25 mouse cellular contexts compared by ENCODE assay signal in genomic region chr12:82285018-82285417, GRCm38 (mm10).
A peak's percentile ranks its signal among the peaks of the same experiment; 100 is the strongest.
DNase-seq lines count a peak whose midpoint lies in the region; ATAC-seq and TF ChIP-seq lines count a peak whose summit lies in the region.
"Had no signal": no experiment of that assay in that cellular context is flagged by ENCODE, and none has a peak within 500 bp of the region (broad histone marks: within the 10 kb centered on the region; RNA-seq: fewer than 3 reads in every experiment).

No protein-coding gene starts in this region.

- H3K9me3 ChIP-seq in heart, embryonic 13.5 days, result no peaks in the 10 kb centered on the region
- no peaks in the 10 kb centered on the region for H3K9me3 ChIP-seq in kidney, embryonic 16.5 days (ENCODE audit: low read length)
- no peaks in the 10 kb centered on the region for H3K9me3 ChIP-seq in kidney, embryonic 14.5 days (ENCODE audit: control insufficient read depth, low read length)
- H3K9me3 ChIP-seq in stomach, postnatal 0 days (ENCODE audit: control insufficient read depth, low read length), result no peaks in the 10 kb centered on the region
- H3K9me3 ChIP-seq: heart, embryonic 10.5 days; hindbrain, embryonic 12.5 days; limb, embryonic 13.5 days; liver, embryonic 12.5 days; midbrain, embryonic 13.5 days; stomach, embryonic 15.5 days had no signal

- no peaks in the 10 kb centered on the region for H3K27me3 ChIP-seq in heart, embryonic 13.5 days (replicated peaks)
- H3K27me3 ChIP-seq in heart, adult 2 months (ENCODE audit: control insufficient read depth, insufficient read depth, low read length), result no peaks in the 10 kb centered on the region
- H3K27me3 ChIP-seq in kidney, embryonic 16.5 days (ENCODE audit: insufficient read depth, low read length), result no peaks in the 10 kb centered on the region
- H3K27me3 ChIP-seq in kidney, embryonic 14.5 days (ENCODE audit: control insufficient read depth, insufficient read depth, low read length), result no peaks in the 10 kb centered on the region
- H3K27me3 ChIP-seq in stomach, postnatal 0 days (ENCODE audit: control insufficient read depth, insufficient read depth, low read length), result no peaks in the 10 kb centered on the region
- H3K27me3 ChIP-seq: forebrain, embryonic 13.5 days; hindbrain, embryonic 12.5 days; limb, embryonic 13.5 days; liver, embryonic 12.5 days; midbrain, embryonic 13.5 days; stomach, embryonic 15.5 days had no signal

- H3K79me2 ChIP-seq in heart, adult 2 months (replicated peaks; ENCODE audit: control insufficient read depth, insufficient read depth, low read length), result no peaks in the 10 kb centered on the region

- ATAC-seq in heart, embryonic 13.5 days (ENCODE audit: extremely low read depth, insufficient number of reproducible peaks, low FRiP score, low TSS enrichment), result no peak
- peak; percentile 35; the same call in 1 of the 2 replicates for ATAC-seq in kidney, embryonic 16.5 days (ENCODE audit: low FRiP score, low TSS enrichment)
- no peak for ATAC-seq in kidney, embryonic 14.5 days (ENCODE audit: low FRiP score, low TSS enrichment)
- peak; percentile 12; the same call in 1 of the 2 replicates for ATAC-seq in stomach, postnatal 0 days (ENCODE audit: low FRiP score, low TSS enrichment)
- ATAC-seq: forebrain, embryonic 13.5 days; hindbrain, postnatal 0 days; liver, embryonic 12.5 days; midbrain, embryonic 13.5 days had no signal

- 85% methylated on average over 2 of the region's 2 CpGs for WGBS in heart, embryonic 13.5 days
- WGBS in heart, adult 2 months, result 98% methylated on average over 2 of the region's 2 CpGs
- 91% methylated on average over 2 of the region's 2 CpGs for WGBS in kidney, embryonic 16.5 days
- 96% methylated on average over 2 of the region's 2 CpGs for WGBS in kidney, embryonic 14.5 days
- WGBS in stomach, postnatal 0 days, result 81% methylated on average over 2 of the region's 2 CpGs

- H3K9ac ChIP-seq in heart, embryonic 13.5 days, result no peak overlapping the region
- no peak overlapping the region for H3K9ac ChIP-seq in heart, adult 2 months (ENCODE audit: low read depth, low read length)
- H3K9ac ChIP-seq in kidney, embryonic 16.5 days (replicated peaks; ENCODE audit: low read length), result no peak overlapping the region
- no peak overlapping the region for H3K9ac ChIP-seq in kidney, embryonic 14.5 days (ENCODE audit: low read depth, low read length)
- H3K9ac ChIP-seq in stomach, postnatal 0 days (ENCODE audit: low read length), result no peak overlapping the region
- H3K9ac ChIP-seq: forebrain, embryonic 13.5 days; hindbrain, embryonic 12.5 days; limb, embryonic 13.5 days; liver, embryonic 12.5 days; midbrain, embryonic 13.5 days; stomach, embryonic 15.5 days had no signal

- no peak for DNase-seq in heart, adult 2 months
- DNase-seq in thymus, postnatal 25 days, result peak; percentile 40
- no peak for DNase-seq in thymus, postnatal 4 days
- DNase-seq in stomach, postnatal 0 days (ENCODE audit: low spot score), result no peak
- no peak for DNase-seq in cerebellum, adult 9-10 months
- DNase-seq: adrenal gland, postnatal 36 days; cerebellum, postnatal 25 days; gastrocnemius, postnatal 10 days; heart, postnatal 36 days; kidney, adult 11 months; kidney, postnatal 10 days; lung, adult 18-20 months; lung, postnatal 4 days had no signal

- H3K27ac ChIP-seq in heart, embryonic 13.5 days (replicated peaks), result peak overlapping the region; percentile 1; the same call in 1 of the 2 replicates
- H3K27ac ChIP-seq in heart, adult 2 months, result no peak overlapping the region
- no peak overlapping the region for H3K27ac ChIP-seq in kidney, embryonic 16.5 days (ENCODE audit: low read length)
- no peak overlapping the region for H3K27ac ChIP-seq in kidney, embryonic 14.5 days (ENCODE audit: low read depth, low read length)
- no peak overlapping the region for H3K27ac ChIP-seq in stomach, postnatal 0 days (replicated peaks)
- H3K27ac ChIP-seq: forebrain, embryonic 13.5 days; heart, embryonic 10.5 days; hindbrain, embryonic 12.5 days; hindbrain, postnatal 0 days; left cerebral cortex, adult 2 months; limb, embryonic 13.5 days; liver, embryonic 12.5 days; midbrain, embryonic 13.5 days; stomach, embryonic 15.5 days had no signal

- TF ChIP-seq EP300 in heart, adult 2 months (IDR thresholded peaks at IDR 0.05; ENCODE audit: insufficient read depth, low read depth, low read length), result no peak
- no peak for TF ChIP-seq EP300 in stomach, postnatal 0 days (optimal IDR thresholded peaks at IDR 0.05)

- no peak for TF ChIP-seq CTCF in heart, adult 2 months (IDR thresholded peaks at IDR 0.05)
- TF ChIP-seq CTCF in stomach, postnatal 0 days (IDR thresholded peaks at IDR 0.05; ENCODE audit: low read depth), result no peak

- intact Hi-C loops in heart, adult 2 months (cut with DNase I), result no loop called here

- no peak for TF ChIP-seq POLR2A in heart, adult 2 months (IDR thresholded peaks at IDR 0.05; ENCODE audit: insufficient read depth, low read depth, low read length)

- no peaks in the 10 kb centered on the region for H3K36me3 ChIP-seq in heart, embryonic 13.5 days
- no peaks in the 10 kb centered on the region for H3K36me3 ChIP-seq in heart, adult 2 months (ENCODE audit: control insufficient read depth, insufficient read depth, low read length)
- H3K36me3 ChIP-seq in kidney, embryonic 16.5 days (ENCODE audit: insufficient read depth, low read length), result no peaks in the 10 kb centered on the region; the same call in 1 of the 2 replicates
- no peaks in the 10 kb centered on the region for H3K36me3 ChIP-seq in kidney, embryonic 14.5 days (ENCODE audit: control insufficient read depth, insufficient read depth, low read length)
- H3K36me3 ChIP-seq in stomach, postnatal 0 days (ENCODE audit: control insufficient read depth, insufficient read depth, low read length), result no peaks in the 10 kb centered on the region
- H3K36me3 ChIP-seq: heart, embryonic 10.5 days; hindbrain, embryonic 12.5 days; limb, embryonic 13.5 days; liver, embryonic 12.5 days; midbrain, embryonic 13.5 days; stomach, embryonic 15.5 days had no signal

- no peak overlapping the region for H3K4me3 ChIP-seq in heart, embryonic 13.5 days
- no peak overlapping the region for H3K4me3 ChIP-seq in heart, adult 2 months
- no peak overlapping the region for H3K4me3 ChIP-seq in kidney, embryonic 16.5 days (ENCODE audit: low read length)
- H3K4me3 ChIP-seq in kidney, embryonic 14.5 days (ENCODE audit: low read length), result no peak overlapping the region
- no peak overlapping the region for H3K4me3 ChIP-seq in stomach, postnatal 0 days (ENCODE audit: low read depth, low read length)
- H3K4me3 ChIP-seq: forebrain, embryonic 13.5 days; heart, embryonic 10.5 days; hindbrain, embryonic 12.5 days; left cerebral cortex, adult 2 months; limb, embryonic 13.5 days; liver, embryonic 12.5 days; midbrain, embryonic 13.5 days; stomach, embryonic 15.5 days had no signal

- H3K4me2 ChIP-seq in heart, embryonic 13.5 days, result no peak overlapping the region
- H3K4me2 ChIP-seq in kidney, embryonic 16.5 days (replicated peaks; ENCODE audit: low read depth, low read length), result no peak overlapping the region
- no peak overlapping the region for H3K4me2 ChIP-seq in kidney, embryonic 14.5 days (replicated peaks; ENCODE audit: low read depth, low read length)
- H3K4me2 ChIP-seq in stomach, postnatal 0 days (replicated peaks; ENCODE audit: low read depth), result no peak overlapping the region
- H3K4me2 ChIP-seq: forebrain, embryonic 13.5 days; hindbrain, embryonic 12.5 days; limb, embryonic 13.5 days; liver, embryonic 12.5 days; midbrain, embryonic 13.5 days; stomach, embryonic 15.5 days had no signal

- H3K4me1 ChIP-seq in heart, embryonic 13.5 days, result peaks cover 43% of the 10 kb centered on the region
- H3K4me1 ChIP-seq in heart, adult 2 months (ENCODE audit: control insufficient read depth, insufficient read depth, low read length), result peaks cover 1% of the 10 kb centered on the region; the same call in 1 of the 2 replicates
- no peaks in the 10 kb centered on the region; the same call in 1 of the 2 replicates for H3K4me1 ChIP-seq in kidney, embryonic 16.5 days (ENCODE audit: insufficient read depth, low read length)
- H3K4me1 ChIP-seq in kidney, embryonic 14.5 days (ENCODE audit: control insufficient read depth, insufficient read depth, low read length), result 0 out of 2 replicates have a peak, but pooled peaks cover 2% of the 10 kb centered on the region
- no peaks in the 10 kb centered on the region for H3K4me1 ChIP-seq in stomach, postnatal 0 days (replicated peaks; ENCODE audit: control insufficient read depth, insufficient read depth)
- H3K4me1 ChIP-seq: liver, embryonic 12.5 days had no signal

Comparison
In these comparisons a context has a peak if more than half of its experiments do, and no peak if none do; other contexts are left out.
1. ATAC-seq: peak in kidney, embryonic 16.5 days (single experiment) and stomach, postnatal 0 days (single experiment); none in heart, embryonic 13.5 days (single experiment) and kidney, embryonic 14.5 days (single experiment).